Mouse (Mus musculus) cerebellum, adult 2 months (tissue): ENCODE measurements around the gene Pmepa1.

ENCODE experiments used
- CTCF ChIP-seq: fragments of 200-500 bp; IDR thresholded peaks from 2 replicates; pipeline ENCODE4 v1.5.1; 2011; ENCODE audit warnings: low read depth, mild to moderate bottlenecking, control low read depth, low read length, moderate library complexity, borderline replicate concordance; ENCODE audit not compliant: insufficient read depth
- POLR2A ChIP-seq: fragments of 200-500 bp; IDR thresholded peaks from 2 replicates; pipeline ENCODE4 v1.6.1; 2011; ENCODE audit warnings: low read length, control low read depth, borderline replicate concordance; ENCODE audit not compliant: insufficient read depth

GRCm38 (mm10) chr2:173204671-173205070 is 71.7 kb downstream of the Pmepa1 start:
- TF ChIP-seq CTCF: no peak
- no peak for TF ChIP-seq POLR2A
